Mouse (Mus musculus): ENCODE measurements at regions not wholly inside any gene's neighbourhood (a gene's known extent, or its start where the extent isn't known, plus 50 kb on each side); places are given as distances from the start of the nearest gene placed in this dataset.

DNA sequence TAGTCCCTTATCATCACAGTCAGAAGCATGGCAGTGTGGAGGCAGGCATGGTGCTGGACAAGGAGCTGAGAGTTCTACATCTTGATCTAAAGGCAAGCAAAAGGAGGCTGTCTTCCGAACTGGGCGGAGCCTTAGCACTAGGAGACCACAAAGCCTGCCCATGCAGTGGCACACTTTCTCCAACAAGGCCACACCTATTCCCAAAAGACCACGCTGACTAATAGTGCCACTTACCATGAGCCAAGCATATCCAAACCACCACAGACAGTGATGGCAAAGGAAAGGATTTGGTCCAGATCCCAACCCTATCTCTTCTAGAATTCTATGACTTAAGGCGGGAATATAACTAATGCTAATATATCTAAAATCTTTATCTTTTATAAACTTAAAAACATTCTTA lies 169.4 kb upstream of the Prok2 start:
- TF ChIP-seq POLR2A (IDR thresholded peaks at IDR 0.05; ENCODE audit: insufficient read length, low read depth) (no peak), POLR2AphosphoS2 (IDR thresholded peaks at IDR 0.05; ENCODE audit: insufficient read length, low read depth) (no peak), MAX (IDR thresholded peaks at IDR 0.05; ENCODE audit: low read depth) (no peak), CEBPB (IDR thresholded peaks at IDR 0.05; ENCODE audit: insufficient read depth, poor library complexity, severe bottlenecking) (no peak), USF1 (IDR thresholded peaks at IDR 0.05; ENCODE audit: low read depth) (no peak), E2F4 (IDR thresholded peaks at IDR 0.05; ENCODE audit: insufficient read depth) (no peak), TCF12 (IDR thresholded peaks at IDR 0.05; ENCODE audit: insufficient read depth, poor library complexity, severe bottlenecking) (no peak), TCF3 (IDR thresholded peaks at IDR 0.05; ENCODE audit: insufficient read length, low read depth) (no peak), MYOG (IDR thresholded peaks at IDR 0.05; ENCODE audit: control insufficient read depth in 1 of 3, insufficient read depth in 1 of 3, insufficient read length in 2 of 3, low read depth in 2 of 3) (no peak), MYOD1 (IDR thresholded peaks at IDR 0.05; ENCODE audit: control insufficient read depth in 1 of 3, insufficient read length in 2 of 3, low read depth in 2 of 3) (no peak), REST (IDR thresholded peaks at IDR 0.05; ENCODE audit: insufficient read depth, insufficient read length) (no peak)
